Mouse (Mus musculus): Measurements from ENCODE around the gene Cdh18.

- TF ChIP-seq CTCF (IDR thresholded peaks at IDR 0.05; ENCODE audit: low read depth) (no peak), EP300 (optimal IDR thresholded peaks at IDR 0.05) (no peak)
These were observed 768.6 kb downstream of the Cdh18 start for GRCm38 (mm10) chr15:23317409-23317808.
